Mouse (Mus musculus) spleen, postnatal 0 days (tissue): ENCODE measurements around the gene Ube2q1. TPM values are rescaled to one million over a fixed set of nuclear protein-coding genes. Genes with fewer than 3 reads are reported as not detected.

Experiments
- polyA plus RNA-seq: library from polyadenylated mRNA; unstranded; fragments of >200 nt; fragmentation: Nextera tagmentation; extraction: Ambion mirVana; gene quantifications from 2 replicates; pipeline ENCODE4 v1.2.1, GENCODE M21; 2015

Gene Ube2q1
- 9.1 and 12.2 TPM in 2 replicates for polyA plus RNA-seq

GRCm38 (mm10) chr3:89772968-89773709, at the start of gene Ube2q1:
TSS of gene Ube2q1 (plus strand) at chr3:89773616.

GRCm38 (mm10) chr3:89764119-89764724, 9.2 kb upstream of the Ube2q1 start, which contains the start of gene Chrnb2:
TSS of gene Chrnb2 (minus strand) at chr3:89764632.

GRCm38 (mm10) chr3:89830815-89831591, 57.6 kb downstream of the Ube2q1 start, which contains the start of gene She:
TSS of gene She (plus strand) at chr3:89831370.

Other genes starting within 250 kb of the Ube2q1 start
- 11.0 and 14.2 TPM in 2 replicates for gene Adar, start 58.6 kb upstream of the Ube2q1 start, polyA plus RNA-seq
- gene Chrnb2, start 9.0 kb upstream of the Ube2q1 start, polyA plus RNA-seq = 0.43 and 0.55 TPM in 2 replicates
- 1.9 and 2.0 TPM in 2 replicates for gene She, start 57.8 kb downstream of the Ube2q1 start, polyA plus RNA-seq
- gene Il6ra, start 139.6 kb downstream of the Ube2q1 start, polyA plus RNA-seq = 7.7 and 9.1 TPM in 2 replicates
- 4.0 and 4.4 TPM in 2 replicates for gene Atp8b2, start 189.9 kb downstream of the Ube2q1 start, polyA plus RNA-seq
- gene Hax1, start 225.2 kb downstream of the Ube2q1 start, polyA plus RNA-seq = 78.6 and 79.3 TPM in 2 replicates